Mouse (Mus musculus): ENCODE results near the gene Adgrg6. TPM values are rescaled to one million over a fixed set of nuclear protein-coding genes. Genes with fewer than 3 reads are reported as not detected.

Adgrg6 gene
- polyA plus RNA-seq, 1 experiment from 2014 or later: 0.78 TPM

- no peaks in the 10 kb centered on the region for H3K9me3 ChIP-seq (replicated peaks)
- no peaks in the 10 kb centered on the region for H3K27me3 ChIP-seq
- H3K27ac ChIP-seq: no peak overlapping the region
Measured at GRCm38 (mm10) chr10:14531090-14531489, 14.4 kb downstream of the Adgrg6 start.

GRCm38 (mm10) chr10:14530670-14531069 lies 14.8 kb downstream of the Adgrg6 start:
- no peaks in the 10 kb centered on the region for H3K27me3 ChIP-seq
- DNase-seq: no peak
- no peaks in the 10 kb centered on the region for H3K36me3 ChIP-seq
- no peak overlapping the region for H3K4me3 ChIP-seq (replicated peaks)
- no peaks in the 10 kb centered on the region for H3K9me3 ChIP-seq (replicated peaks)
- 93% methylated on average over 1 of the region's 1 CpGs for WGBS (ENCODE audit: insufficient replicate concordance)
- H3K4me1 ChIP-seq (replicated peaks): no peaks in the 10 kb centered on the region
- no peak overlapping the region for H3K27ac ChIP-seq
- H3K4me2 ChIP-seq: no peak overlapping the region
- no peak for ATAC-seq (ENCODE audit: low read depth)
- no peak overlapping the region for H3K9ac ChIP-seq

More at GRCm38 (mm10) chr10:14531090-14531489, 14.4 kb downstream of the Adgrg6 start:
- Histone ChIP-seq H3K36me3 (no peaks in the 10 kb centered on the region), H3K4me1 (replicated peaks) (no peaks in the 10 kb centered on the region), H3K9ac (no peak overlapping the region), H3K4me3 (replicated peaks) (no peak overlapping the region), H3K4me2 (no peak overlapping the region)
- DNase-seq (no peak), ATAC-seq (ENCODE audit: low read depth) (no peak)
- 51% methylated on average over 3 of the region's 3 CpGs for WGBS (ENCODE audit: insufficient replicate concordance)

GRCm38 (mm10) chr10:14527765-14528164 lies 17.7 kb downstream of the Adgrg6 start:
- H3K4me1 ChIP-seq (replicated peaks): no peaks in the 10 kb centered on the region
- H3K27me3 ChIP-seq: no peaks in the 10 kb centered on the region
- H3K36me3 ChIP-seq: no peaks in the 10 kb centered on the region
- WGBS (ENCODE audit: insufficient replicate concordance): 63% methylated on average over 2 of the region's 2 CpGs
- no peak overlapping the region for H3K4me3 ChIP-seq (replicated peaks)
- H3K4me2 ChIP-seq: no peak overlapping the region
- ATAC-seq (ENCODE audit: low read depth): no peak
- no peak for DNase-seq
- no peak overlapping the region for H3K27ac ChIP-seq
- no peaks in the 10 kb centered on the region for H3K9me3 ChIP-seq (replicated peaks)
- no peak overlapping the region for H3K9ac ChIP-seq

DNA sequence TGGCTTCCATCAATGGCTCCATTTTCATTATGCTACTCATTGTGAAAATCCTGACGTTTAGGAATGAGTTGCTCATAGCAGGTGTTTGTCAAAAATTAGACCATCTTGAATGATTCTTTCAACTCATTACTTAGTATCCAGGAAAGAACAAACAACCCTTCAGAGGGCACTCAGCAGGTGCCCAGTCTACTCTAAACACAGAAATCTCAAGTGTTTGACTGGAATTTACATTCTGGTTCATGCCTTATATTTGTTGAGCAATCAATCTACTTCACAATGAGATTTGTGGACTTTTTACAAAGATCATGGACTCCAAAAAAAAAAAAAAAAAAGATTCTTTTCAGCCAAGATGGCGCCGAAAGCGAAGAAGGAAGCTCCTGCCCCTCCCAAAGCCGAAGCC lies 22.7 kb downstream of the Adgrg6 start:
- H3K27me3 ChIP-seq: no peaks in the 10 kb centered on the region
- DNase-seq: no peak
- no peak for ATAC-seq (ENCODE audit: low read depth)
- WGBS (ENCODE audit: insufficient replicate concordance): 64% methylated on average over 5 of the region's 5 CpGs
- no peak overlapping the region for H3K4me3 ChIP-seq (replicated peaks)
- H3K9ac ChIP-seq: no peak overlapping the region
- no peaks in the 10 kb centered on the region for H3K4me1 ChIP-seq (replicated peaks)
- no peaks in the 10 kb centered on the region for H3K9me3 ChIP-seq (replicated peaks)
- H3K27ac ChIP-seq: no peak overlapping the region
- no peaks in the 10 kb centered on the region for H3K36me3 ChIP-seq
- no peak overlapping the region for H3K4me2 ChIP-seq

- Histone ChIP-seq H3K4me2 (no peak overlapping the region), H3K4me1 (replicated peaks) (no peaks in the 10 kb centered on the region), H3K9ac (no peak overlapping the region), H3K4me3 (replicated peaks) (no peak overlapping the region), H3K27me3 (no peaks in the 10 kb centered on the region), H3K9me3 (replicated peaks) (no peaks in the 10 kb centered on the region), H3K27ac (no peak overlapping the region), H3K36me3 (no peaks in the 10 kb centered on the region)
- DNase-seq (no peak), ATAC-seq (ENCODE audit: low read depth) (no peak)
- WGBS (ENCODE audit: insufficient replicate concordance): 50% methylated on average over 8 of the region's 8 CpGs
Measured at GRCm38 (mm10) chr10:14520912-14521675, 24.4 kb downstream of the Adgrg6 start.

DNA sequence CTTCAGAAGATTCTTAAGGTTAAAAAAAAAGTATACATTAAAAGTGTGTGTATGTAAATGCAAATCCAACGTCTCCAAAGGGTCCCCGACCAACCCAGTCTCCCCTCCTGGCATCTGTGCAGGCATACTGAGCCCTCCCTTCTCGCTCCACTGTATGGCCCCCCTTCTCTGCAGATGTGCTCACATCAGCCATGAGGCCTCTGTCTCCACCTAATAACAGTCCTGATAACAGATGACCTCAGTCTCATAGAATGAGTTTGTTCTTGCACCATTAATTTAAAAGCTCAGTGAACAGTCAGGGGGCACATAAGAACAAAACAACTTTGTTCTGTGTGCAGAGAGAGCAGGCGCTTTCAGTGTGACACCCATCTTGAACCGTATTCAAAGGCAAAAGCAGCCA lies 27.6 kb downstream of the Adgrg6 start:
- no peaks in the 10 kb centered on the region for H3K9me3 ChIP-seq (replicated peaks)
- no peak overlapping the region for H3K9ac ChIP-seq
- H3K4me3 ChIP-seq (replicated peaks): no peak overlapping the region
- no peak overlapping the region for H3K4me2 ChIP-seq
- no peaks in the 10 kb centered on the region for H3K36me3 ChIP-seq
- DNase-seq (no peak), ATAC-seq (ENCODE audit: low read depth) (no peak)
- WGBS (ENCODE audit: insufficient replicate concordance): 57% methylated on average over 5 of the region's 5 CpGs
- no peaks in the 10 kb centered on the region for H3K4me1 ChIP-seq (replicated peaks)
- H3K27me3 ChIP-seq: no peaks in the 10 kb centered on the region
- no peak overlapping the region for H3K27ac ChIP-seq

- no peaks in the 10 kb centered on the region for H3K27me3 ChIP-seq
- no peaks in the 10 kb centered on the region for H3K36me3 ChIP-seq
- H3K27ac ChIP-seq: no peak overlapping the region
- DNase-seq: no peak
- no peaks in the 10 kb centered on the region for H3K9me3 ChIP-seq (replicated peaks)
- ATAC-seq (ENCODE audit: low read depth): no peak
- no peak overlapping the region for H3K4me3 ChIP-seq (replicated peaks)
- no peak overlapping the region for H3K9ac ChIP-seq
- H3K4me1 ChIP-seq (replicated peaks): no peaks in the 10 kb centered on the region
- 57% methylated on average over 2 of the region's 2 CpGs for WGBS (ENCODE audit: insufficient replicate concordance)
- H3K4me2 ChIP-seq: no peak overlapping the region
Measured at GRCm38 (mm10) chr10:14511904-14512663, 33.4 kb downstream of the Adgrg6 start.

DNA sequence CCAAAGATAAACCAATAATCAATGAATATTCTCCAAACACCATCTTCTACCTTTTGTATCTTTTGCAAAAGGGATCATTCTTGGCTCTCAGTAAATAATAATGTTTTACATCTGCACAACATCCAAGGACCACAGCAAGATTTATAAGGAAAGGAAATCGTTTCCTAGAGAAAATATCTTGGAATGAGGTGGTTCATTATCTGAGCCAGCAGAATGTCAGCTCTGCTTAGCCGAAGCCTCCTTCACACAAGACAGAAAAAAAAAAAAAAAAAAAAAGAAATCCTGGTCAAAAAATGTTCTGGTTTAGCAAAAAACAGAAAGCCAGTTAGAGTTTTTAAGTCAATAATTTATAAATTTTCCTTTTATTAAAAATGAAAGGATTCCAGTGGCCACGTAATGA lies 34.3 kb downstream of the Adgrg6 start:
- H3K4me1 ChIP-seq (replicated peaks): no peaks in the 10 kb centered on the region
- DNase-seq (no peak), ATAC-seq (ENCODE audit: low read depth) (no peak)
- no peak overlapping the region for H3K4me3 ChIP-seq (replicated peaks)
- H3K9me3 ChIP-seq (replicated peaks): no peaks in the 10 kb centered on the region
- H3K27ac ChIP-seq: no peak overlapping the region
- no peaks in the 10 kb centered on the region for H3K36me3 ChIP-seq
- H3K4me2 ChIP-seq: no peak overlapping the region
- no peak overlapping the region for H3K9ac ChIP-seq
- no peaks in the 10 kb centered on the region for H3K27me3 ChIP-seq
- WGBS (ENCODE audit: insufficient replicate concordance): 56% methylated on average over 3 of the region's 3 CpGs

GRCm38 (mm10) chr10:14495658-14496057 lies 49.8 kb downstream of the Adgrg6 start:
- no peak for DNase-seq

DNA sequence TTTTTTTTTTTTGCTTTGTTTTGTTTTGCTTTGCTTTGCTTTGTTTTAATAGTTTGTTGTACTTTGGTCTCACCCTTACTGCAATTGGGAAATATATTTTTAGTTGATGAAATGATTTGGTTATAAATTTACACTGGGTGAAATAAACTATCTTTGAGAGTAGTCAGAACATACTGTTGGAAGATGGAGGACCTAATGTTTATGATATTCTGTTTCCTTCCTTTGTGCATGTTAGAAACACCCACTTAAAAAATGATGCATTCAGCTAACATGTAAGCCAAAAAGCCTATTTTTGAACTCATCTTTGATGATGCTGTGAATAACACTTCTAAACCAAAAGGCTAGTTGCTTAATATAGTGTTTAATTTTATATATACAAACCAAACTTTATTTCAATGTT lies 50.3 kb downstream of the Adgrg6 start:
- Histone ChIP-seq H3K27ac (no peak overlapping the region), H3K4me3 (replicated peaks) (no peak overlapping the region), H3K9ac (no peak overlapping the region), H3K4me1 (replicated peaks) (no peaks in the 10 kb centered on the region), H3K36me3 (no peaks in the 10 kb centered on the region), H3K9me3 (replicated peaks) (no peaks in the 10 kb centered on the region), H3K27me3 (no peaks in the 10 kb centered on the region), H3K4me2 (no peak overlapping the region)
- DNase-seq (no peak), ATAC-seq (ENCODE audit: low read depth) (no peak)

More at GRCm38 (mm10) chr10:14495658-14496057, 49.8 kb downstream of the Adgrg6 start:
- Histone ChIP-seq H3K9ac (no peak overlapping the region), H3K36me3 (no peaks in the 10 kb centered on the region), H3K4me2 (no peak overlapping the region), H3K4me3 (replicated peaks) (no peak overlapping the region), H3K9me3 (replicated peaks) (no peaks in the 10 kb centered on the region), H3K27ac (no peak overlapping the region), H3K4me1 (replicated peaks) (no peaks in the 10 kb centered on the region), H3K27me3 (no peaks in the 10 kb centered on the region)
- no peak for ATAC-seq (ENCODE audit: low read depth)

DNA sequence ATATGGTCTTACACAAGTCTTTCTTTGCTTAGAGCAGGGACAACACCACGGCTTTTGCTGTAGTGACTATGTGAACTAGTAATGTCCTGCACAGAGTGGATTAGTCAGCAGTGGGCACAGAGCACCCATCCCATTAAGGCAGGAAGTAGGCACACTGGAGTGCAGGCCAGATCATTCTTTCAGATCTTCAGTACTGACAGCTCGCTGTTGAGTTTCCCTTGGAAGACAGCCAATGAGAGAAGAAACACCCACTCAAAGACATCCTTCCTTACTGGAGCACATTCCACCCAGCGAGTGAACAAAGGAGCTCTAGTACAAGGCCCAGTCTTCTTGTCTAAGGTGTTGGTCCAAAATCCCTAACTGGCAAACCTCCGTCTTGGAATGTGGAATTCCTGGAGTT lies 53.6 kb downstream of the Adgrg6 start:
- no peak overlapping the region for H3K4me2 ChIP-seq
- no peak overlapping the region for H3K27ac ChIP-seq
- H3K36me3 ChIP-seq: no peaks in the 10 kb centered on the region
- no peak overlapping the region for H3K9ac ChIP-seq
- ATAC-seq (ENCODE audit: low read depth) (no peak), DNase-seq (no peak)
- no peaks in the 10 kb centered on the region for H3K4me1 ChIP-seq (replicated peaks)
- H3K9me3 ChIP-seq (replicated peaks): no peaks in the 10 kb centered on the region
- no peaks in the 10 kb centered on the region for H3K27me3 ChIP-seq
- 62% methylated on average over 4 of the region's 4 CpGs for WGBS (ENCODE audit: insufficient replicate concordance)
- no peak overlapping the region for H3K4me3 ChIP-seq (replicated peaks)

DNA sequence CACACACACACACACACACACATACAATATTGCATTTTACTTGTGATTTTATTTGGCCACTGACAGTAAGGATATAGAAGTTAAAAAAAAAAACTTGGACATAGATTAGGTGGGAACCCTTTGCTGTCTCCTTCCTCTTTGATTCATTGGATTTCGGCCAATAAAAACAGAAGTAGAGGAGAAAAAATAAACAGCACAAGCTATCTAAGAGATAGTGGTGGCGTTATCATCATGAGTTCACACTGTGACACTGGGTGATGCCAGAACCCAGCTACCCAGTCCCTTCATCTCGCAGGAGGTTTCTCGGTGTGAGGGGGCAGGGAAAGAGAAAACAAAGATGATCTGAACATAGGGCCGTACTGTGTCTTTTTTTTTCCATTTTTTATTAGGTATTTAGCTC lies 62.2 kb downstream of the Adgrg6 start:
- Histone ChIP-seq H3K4me3 (replicated peaks) (no peak overlapping the region), H3K27ac (no peak overlapping the region), H3K9me3 (replicated peaks) (no peaks in the 10 kb centered on the region), H3K9ac (no peak overlapping the region), H3K36me3 (no peaks in the 10 kb centered on the region), H3K4me2 (no peak overlapping the region), H3K4me1 (replicated peaks) (no peaks in the 10 kb centered on the region), H3K27me3 (no peaks in the 10 kb centered on the region)
- WGBS (ENCODE audit: insufficient replicate concordance): 57% methylated on average over 5 of the region's 5 CpGs
- DNase-seq: no peak
- ATAC-seq (ENCODE audit: low read depth): no peak

All from liver, embryonic 13.5 days (tissue).